Mouse (Mus musculus) thymus, postnatal 10 days (tissue): ENCODE data around the gene Eid1.

Source experiments
- DNase-seq, 2 experiments: peaks; one replicate each; pipeline ENCODE4 v3.0.0; 2021; ENCODE audit warnings: low spot score in 2 of 2

The Eid1 gene

GRCm38 (mm10) chr2:125672957-125673631 is at the start of gene Eid1:
Eid1 (plus strand) TSS chr2:125673095.
- peak; percentile 67 to 74 for DNase-seq

GRCm38 (mm10) chr2:125623211-125623610 is 49.7 kb upstream of the Eid1 start:
- no peak for DNase-seq

- DNase-seq: no peak
Measured at GRCm38 (mm10) chr2:125624127-125624685, 48.7 kb upstream of the Eid1 start.

GRCm38 (mm10) chr2:125624837-125625351 is 48.0 kb upstream of the Eid1 start, which contains the start of gene Cep152:
Cep152 (minus strand) TSS chr2:125625113.
- peak; percentile 94 to 95 for DNase-seq

- DNase-seq: no peak
Measured at GRCm38 (mm10) chr2:125626536-125626935, 46.4 kb upstream of the Eid1 start.

- no peak for DNase-seq
Measured at GRCm38 (mm10) chr2:125628487-125628886, 44.4 kb upstream of the Eid1 start.

- DNase-seq: no peak
Measured at GRCm38 (mm10) chr2:125630010-125630409, 42.9 kb upstream of the Eid1 start.

- DNase-seq: no peak
Measured at GRCm38 (mm10) chr2:125637331-125637730, 35.6 kb upstream of the Eid1 start.

GRCm38 (mm10) chr2:125644912-125645311 is 28.0 kb upstream of the Eid1 start:
- DNase-seq: no peak

- DNase-seq: no peak
Measured at GRCm38 (mm10) chr2:125650038-125650437, 22.9 kb upstream of the Eid1 start.

GRCm38 (mm10) chr2:125650742-125651352 is 22.0 kb upstream of the Eid1 start:
- no peak for DNase-seq

- no peak for DNase-seq
Measured at GRCm38 (mm10) chr2:125651563-125651962, 21.3 kb upstream of the Eid1 start.

GRCm38 (mm10) chr2:125653286-125653685 is 19.6 kb upstream of the Eid1 start:
- DNase-seq: no peak

GRCm38 (mm10) chr2:125655391-125655790 is 17.5 kb upstream of the Eid1 start:
- DNase-seq: no peak

- peak; percentile 48 to 85 for DNase-seq
Measured at GRCm38 (mm10) chr2:125659823-125660536, 12.9 kb upstream of the Eid1 start.

GRCm38 (mm10) chr2:125660537-125661130 is 12.3 kb upstream of the Eid1 start:
- peak in 1 of 2 experiments; percentile 22 for DNase-seq

GRCm38 (mm10) chr2:125661156-125661555 is 11.7 kb upstream of the Eid1 start:
- DNase-seq: no peak

GRCm38 (mm10) chr2:125662517-125662916 is 10.4 kb upstream of the Eid1 start:
- no peak for DNase-seq

GRCm38 (mm10) chr2:125665213-125665612 is 7.7 kb upstream of the Eid1 start:
- DNase-seq: no peak

GRCm38 (mm10) chr2:125665909-125666308 is 7.0 kb upstream of the Eid1 start:
- DNase-seq: no peak

- DNase-seq: no peak
Measured at GRCm38 (mm10) chr2:125666668-125667067, 6.2 kb upstream of the Eid1 start.

GRCm38 (mm10) chr2:125667184-125667583 is 5.7 kb upstream of the Eid1 start:
- DNase-seq: no peak
